Mouse (Mus musculus) adrenal gland, adult 18-20 months (tissue): Measurements from ENCODE around the gene Ddias. TPM values are rescaled to one million over a fixed set of nuclear protein-coding genes. Genes with fewer than 3 reads are reported as not detected.

ENCODE experiments used
- total RNA-seq, 2 experiments: library from RNA; stranded (reverse); gene quantifications; 1 replicate in 1 of 2; 2 replicates in 1 of 2; pipeline ENCODE4 v1.2.3; 2021

The Ddias gene
- total RNA-seq, 2 experiments from 2014 or later = 0.42 to 0.86 TPM

Other genes starting within 250 kb of the Ddias start
- 1 to 10 TPM; 6.5 to 8.3 TPM for gene Ankrd42, start 237.1 kb downstream of the Ddias start, total RNA-seq
- 10 to 100 TPM; 46.2 to 60.4 TPM for gene Pcf11, start 204.3 kb downstream of the Ddias start, total RNA-seq
- 1 to 10 TPM; 4.4 to 8.0 TPM for gene Rab30, start 132.6 kb downstream of the Ddias start, total RNA-seq
- 10 to 100 TPM; 12.1 to 13.4 TPM for gene Prcp, start 223 bp upstream of the Ddias start, total RNA-seq
- gene Fam181b, start 205.6 kb upstream of the Ddias start, total RNA-seq = 1 to 10 TPM; 2.2 to 3.0 TPM